Mouse (Mus musculus) megakaryocyte, embryonic 14.5 days (primary cell): Measurements from ENCODE around the gene Gab1.

ENCODE experiments used
- FLI1 ChIP-seq: IDR thresholded peaks from 2 replicates; pipeline ENCODE4 v1.6.1; 2012; ENCODE audit warnings: low read length, inconsistent platforms, mixed read lengths
- GATA1 ChIP-seq: IDR thresholded peaks from 3 replicates; pipeline ENCODE4 v1.6.1; 2012; ENCODE audit warnings: mixed read lengths, low read length, inconsistent platforms, borderline replicate concordance

DNA sequence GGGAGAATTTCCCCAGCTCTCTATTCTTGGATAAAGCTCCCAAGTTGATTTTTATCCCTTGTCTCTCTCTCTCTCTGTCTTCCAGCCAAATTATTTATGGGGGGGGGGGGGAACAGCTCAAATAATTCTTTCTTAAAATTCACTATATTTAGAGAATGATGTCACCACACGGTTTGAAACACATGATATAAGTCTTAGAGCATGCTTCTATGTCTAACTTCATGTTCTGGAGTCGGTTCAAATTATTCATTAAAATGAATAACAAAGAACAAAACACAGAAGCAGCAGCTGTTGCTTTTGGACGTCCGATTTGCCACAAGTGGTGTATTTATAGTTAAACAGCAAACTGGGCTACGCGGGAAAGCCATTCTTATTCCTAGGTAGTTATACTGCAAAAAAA, 65.1 kb downstream of the Gab1 start:
- TF ChIP-seq GATA1: no peak
- no peak for TF ChIP-seq FLI1
